Mouse (Mus musculus): ENCODE results near the gene Cacna2d3. TPM values are rescaled to one million over a fixed set of nuclear protein-coding genes. Genes with fewer than 3 reads are reported as not detected.

The Cacna2d3 gene
- polyA plus RNA-seq, 1 experiment from 2014 or later = 0.88 TPM

DNA sequence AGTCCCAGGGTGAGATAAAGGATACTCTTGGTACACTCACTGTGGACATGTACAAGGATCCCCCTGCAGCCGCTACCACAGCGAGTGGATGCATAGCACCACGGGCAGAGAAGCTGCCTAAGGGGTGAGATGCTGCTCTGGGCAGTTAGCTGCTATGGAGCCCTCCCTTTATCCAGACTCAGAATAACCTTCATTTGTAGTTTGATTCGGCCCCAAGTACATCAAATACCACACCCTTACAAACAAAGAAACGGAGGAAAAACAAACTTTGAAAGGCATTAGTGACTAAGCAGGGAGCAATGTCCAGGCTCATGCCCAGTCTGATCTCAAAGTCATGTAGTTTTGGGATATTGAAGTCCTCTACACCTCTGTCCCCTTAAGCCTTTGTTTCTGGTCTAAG, 386.8 kb downstream of the Cacna2d3 start:
- WGBS = 82% methylated on average over 5 of the region's 5 CpGs
- Histone ChIP-seq H3K27me3 (ENCODE audit: poor library complexity, severe bottlenecking) (no peaks in the 10 kb centered on the region), H3K9me3 (no peaks in the 10 kb centered on the region), H3K27ac (no peak overlapping the region), H3K36me3 (replicated peaks) (no peaks in the 10 kb centered on the region), H3K4me3 (no peak overlapping the region), H3K4me1 (peaks cover 2% of the 10 kb centered on the region)
- no peak for DNase-seq (ENCODE audit: extremely low spot score, low spot score)

- Histone ChIP-seq H3K4me1 (no peaks in the 10 kb centered on the region), H3K9me3 (no peaks in the 10 kb centered on the region), H3K27ac (no peak overlapping the region), H3K27me3 (ENCODE audit: poor library complexity, severe bottlenecking) (no peaks in the 10 kb centered on the region), H3K36me3 (replicated peaks) (no peaks in the 10 kb centered on the region), H3K4me3 (no peak overlapping the region)
- 88% methylated on average over 2 of the region's 2 CpGs for WGBS
- DNase-seq (ENCODE audit: extremely low spot score, low spot score) = no peak
Observed at GRCm38 (mm10) chr14:29334216-29334615, 387.4 kb downstream of the Cacna2d3 start.

- no peak for DNase-seq (ENCODE audit: extremely low spot score, low spot score)
- WGBS = 91% methylated on average over 5 of the region's 5 CpGs
- H3K27ac ChIP-seq = no peak overlapping the region
Observed at GRCm38 (mm10) chr14:29324430-29324782, 397.3 kb downstream of the Cacna2d3 start.

GRCm38 (mm10) chr14:29323718-29324429, 397.8 kb downstream of the Cacna2d3 start:
- Histone ChIP-seq H3K36me3 (replicated peaks) (no peaks in the 10 kb centered on the region), H3K4me1 (no peaks in the 10 kb centered on the region), H3K4me3 (no peak overlapping the region), H3K27ac (no peak overlapping the region), H3K27me3 (ENCODE audit: poor library complexity, severe bottlenecking) (no peaks in the 10 kb centered on the region), H3K9me3 (no peaks in the 10 kb centered on the region)
- 87% methylated on average over 9 of the region's 9 CpGs for WGBS
- DNase-seq (ENCODE audit: extremely low spot score, low spot score) = no peak

More at GRCm38 (mm10) chr14:29324430-29324782, 397.3 kb downstream of the Cacna2d3 start:
- Histone ChIP-seq H3K27me3 (ENCODE audit: poor library complexity, severe bottlenecking) (no peaks in the 10 kb centered on the region), H3K36me3 (replicated peaks) (no peaks in the 10 kb centered on the region), H3K4me3 (no peak overlapping the region), H3K4me1 (no peaks in the 10 kb centered on the region), H3K9me3 (no peaks in the 10 kb centered on the region)

- Histone ChIP-seq H3K36me3 (replicated peaks) (no peaks in the 10 kb centered on the region), H3K4me3 (no peak overlapping the region), H3K27ac (no peak overlapping the region), H3K4me1 (no peaks in the 10 kb centered on the region), H3K27me3 (ENCODE audit: poor library complexity, severe bottlenecking) (no peaks in the 10 kb centered on the region), H3K9me3 (no peaks in the 10 kb centered on the region)
- WGBS = 94% methylated on average over 2 of the region's 2 CpGs
- no peak for DNase-seq (ENCODE audit: extremely low spot score, low spot score)
Observed at GRCm38 (mm10) chr14:29313431-29313830, 408.2 kb downstream of the Cacna2d3 start.

DNA sequence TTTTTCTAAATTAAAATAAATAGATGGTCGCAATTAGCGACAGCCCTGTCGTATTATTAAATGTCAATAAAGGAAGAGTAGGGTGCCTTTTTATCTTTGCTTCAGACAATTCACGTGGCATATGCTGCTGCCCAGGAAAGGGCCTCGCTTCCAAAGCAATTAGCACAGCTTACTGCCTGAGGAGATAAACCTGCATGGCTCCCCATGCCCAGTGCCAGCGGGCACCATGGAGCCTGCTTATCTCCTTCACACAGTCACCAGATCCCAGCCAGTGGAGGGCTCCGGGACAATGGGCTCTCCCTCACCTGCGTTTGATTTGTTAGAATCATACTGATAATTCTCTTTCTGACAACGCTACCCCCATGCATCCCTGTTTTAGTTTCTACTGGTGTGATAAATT, 416.0 kb downstream of the Cacna2d3 start:
- 89% methylated on average over 9 of the region's 9 CpGs for WGBS
- no peaks in the 10 kb centered on the region for H3K36me3 ChIP-seq (replicated peaks)
- no peak overlapping the region for H3K27ac ChIP-seq
- H3K9me3 ChIP-seq = no peaks in the 10 kb centered on the region
- H3K4me1 ChIP-seq = no peaks in the 10 kb centered on the region
- no peak for DNase-seq (ENCODE audit: extremely low spot score, low spot score)
- H3K27me3 ChIP-seq (ENCODE audit: poor library complexity, severe bottlenecking) = no peaks in the 10 kb centered on the region
- H3K4me3 ChIP-seq = no peak overlapping the region

DNA sequence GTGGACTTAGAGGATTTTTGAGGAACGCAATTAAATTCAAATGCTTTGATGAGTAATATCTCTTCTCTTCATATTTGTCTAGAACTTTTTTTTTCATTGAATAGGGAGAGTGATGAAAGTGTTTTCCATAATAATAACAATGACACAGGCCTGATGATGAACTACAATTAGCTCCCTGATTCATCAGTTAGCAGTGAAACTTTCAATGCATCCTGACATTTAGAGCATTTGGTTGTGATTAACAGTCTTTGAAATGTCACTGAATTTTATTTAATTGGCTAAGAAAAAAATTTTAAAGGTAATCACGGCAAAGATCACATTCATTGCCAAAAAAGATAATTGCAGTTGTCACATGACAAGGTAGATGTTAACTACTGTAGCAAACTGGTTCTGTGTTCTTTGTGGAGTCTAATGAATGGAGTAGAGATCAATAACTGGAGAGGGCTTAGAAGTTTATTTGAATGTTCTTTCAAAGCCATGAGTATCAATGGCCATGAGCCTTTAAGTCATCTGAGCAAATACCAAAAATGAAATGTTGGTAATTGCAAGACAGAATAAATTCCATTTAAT, 425.4 kb downstream of the Cacna2d3 start:
- Histone ChIP-seq H3K4me3 (no peak overlapping the region), H3K27me3 (ENCODE audit: poor library complexity, severe bottlenecking) (no peaks in the 10 kb centered on the region), H3K9me3 (no peaks in the 10 kb centered on the region), H3K4me1 (no peaks in the 10 kb centered on the region), H3K27ac (no peak overlapping the region), H3K36me3 (replicated peaks) (no peaks in the 10 kb centered on the region)
- DNase-seq (ENCODE audit: extremely low spot score, low spot score) = no peak
- WGBS = 84% methylated on average over 2 of the region's 2 CpGs

DNA sequence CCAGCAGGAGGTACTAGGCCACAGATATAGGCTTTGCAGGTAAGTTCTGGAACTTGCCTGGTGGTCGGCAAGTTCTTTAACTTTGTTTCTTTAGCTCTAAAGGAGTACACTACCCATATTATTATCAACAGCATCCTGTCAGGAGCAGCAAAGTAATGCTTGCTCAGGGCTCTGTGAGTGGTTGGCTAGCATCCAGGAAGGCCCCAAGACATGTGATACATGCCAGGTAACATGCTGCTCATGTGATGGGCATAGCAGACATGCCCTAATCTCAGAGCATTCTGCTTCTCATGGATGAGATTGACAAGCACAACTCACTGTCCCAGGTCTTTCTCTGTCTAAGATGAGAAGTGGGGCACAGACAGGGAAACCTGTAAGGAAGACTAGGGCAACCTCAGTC, 442.8 kb downstream of the Cacna2d3 start:
- H3K4me1 ChIP-seq = no peaks in the 10 kb centered on the region
- H3K9me3 ChIP-seq = no peaks in the 10 kb centered on the region
- H3K27me3 ChIP-seq (ENCODE audit: poor library complexity, severe bottlenecking) = no peaks in the 10 kb centered on the region
- DNase-seq (ENCODE audit: extremely low spot score, low spot score) = no peak
- no peaks in the 10 kb centered on the region for H3K36me3 ChIP-seq (replicated peaks)
- no peak overlapping the region for H3K27ac ChIP-seq
- no peak overlapping the region for H3K4me3 ChIP-seq
- WGBS = 88% methylated on average over 1 of the region's 1 CpGs

DNA sequence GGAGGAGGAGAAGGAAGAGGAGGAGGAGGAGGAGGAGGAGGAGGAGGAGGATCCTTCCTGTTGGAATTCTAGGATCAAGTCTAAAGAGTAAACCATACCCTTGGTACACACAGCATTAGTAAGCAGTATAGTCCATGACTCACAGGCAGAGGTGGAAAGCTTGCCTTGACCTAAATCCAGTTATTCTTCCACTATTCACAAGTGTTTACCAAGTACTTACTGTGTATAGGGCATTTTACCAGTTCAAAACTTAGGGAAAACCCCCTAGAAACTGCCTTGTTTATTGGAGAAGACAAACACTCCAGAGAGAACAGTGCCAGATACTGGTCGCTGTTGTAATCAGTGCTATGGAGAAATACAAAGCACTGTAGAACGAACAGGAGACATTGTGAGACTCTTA, 443.3 kb downstream of the Cacna2d3 start:
- no peak for DNase-seq (ENCODE audit: extremely low spot score, low spot score)
- 92% methylated on average over 2 of the region's 2 CpGs for WGBS
- Histone ChIP-seq H3K9me3 (no peaks in the 10 kb centered on the region), H3K4me3 (no peak overlapping the region), H3K27ac (no peak overlapping the region), H3K27me3 (ENCODE audit: poor library complexity, severe bottlenecking) (no peaks in the 10 kb centered on the region), H3K36me3 (replicated peaks) (no peaks in the 10 kb centered on the region), H3K4me1 (no peaks in the 10 kb centered on the region)

GRCm38 (mm10) chr14:29277701-29278100, 444.0 kb downstream of the Cacna2d3 start:
- H3K36me3 ChIP-seq (replicated peaks) = no peaks in the 10 kb centered on the region
- WGBS = 67% methylated on average over 2 of the region's 2 CpGs
- no peaks in the 10 kb centered on the region for H3K4me1 ChIP-seq

GRCm38 (mm10) chr14:29273890-29274289, 447.8 kb downstream of the Cacna2d3 start:
- Histone ChIP-seq H3K27ac (no peak overlapping the region), H3K4me3 (no peak overlapping the region), H3K4me1 (peaks cover 8% of the 10 kb centered on the region), H3K9me3 (no peaks in the 10 kb centered on the region), H3K27me3 (ENCODE audit: poor library complexity, severe bottlenecking) (no peaks in the 10 kb centered on the region), H3K36me3 (replicated peaks) (no peaks in the 10 kb centered on the region)
- no peak for DNase-seq (ENCODE audit: extremely low spot score, low spot score)

More at GRCm38 (mm10) chr14:29277701-29278100, 444.0 kb downstream of the Cacna2d3 start:
- H3K27me3 ChIP-seq (ENCODE audit: poor library complexity, severe bottlenecking) = no peaks in the 10 kb centered on the region
- H3K4me3 ChIP-seq = no peak overlapping the region
- H3K27ac ChIP-seq = no peak overlapping the region
- DNase-seq (ENCODE audit: extremely low spot score, low spot score) = no peak
- H3K9me3 ChIP-seq = no peaks in the 10 kb centered on the region

- Histone ChIP-seq H3K36me3 (replicated peaks) (no peaks in the 10 kb centered on the region), H3K9me3 (no peaks in the 10 kb centered on the region), H3K27me3 (ENCODE audit: poor library complexity, severe bottlenecking) (no peaks in the 10 kb centered on the region), H3K27ac (no peak overlapping the region), H3K4me1 (peaks cover 15% of the 10 kb centered on the region), H3K4me3 (no peak overlapping the region)
- DNase-seq (ENCODE audit: extremely low spot score, low spot score) = no peak
- 94% methylated on average over 5 of the region's 5 CpGs for WGBS
Observed at GRCm38 (mm10) chr14:29270541-29270940, 451.1 kb downstream of the Cacna2d3 start.

DNA sequence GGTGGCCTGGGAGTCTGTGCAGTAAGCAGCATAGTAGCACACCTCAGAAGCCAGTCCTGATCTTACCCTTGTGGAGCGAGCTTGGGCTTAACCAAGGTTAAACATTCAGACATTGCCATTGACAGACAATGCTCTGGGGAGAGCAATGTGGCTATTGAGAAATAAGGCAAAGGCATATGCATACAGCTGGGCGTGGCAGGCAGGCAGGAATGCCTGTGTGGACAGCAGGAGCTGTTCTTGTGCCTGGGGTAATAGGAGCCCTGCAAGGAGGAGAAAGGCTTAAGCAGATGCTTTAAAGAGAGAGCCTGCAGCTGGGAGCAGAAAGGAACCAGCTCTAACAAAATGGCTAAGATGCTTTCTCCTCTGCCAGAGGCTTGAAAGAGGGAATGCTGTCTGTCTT, 451.8 kb downstream of the Cacna2d3 start:
- no peak overlapping the region for H3K27ac ChIP-seq
- WGBS = 47% methylated on average over 2 of the region's 2 CpGs
- H3K4me1 ChIP-seq = peaks cover 15% of the 10 kb centered on the region
- no peaks in the 10 kb centered on the region for H3K27me3 ChIP-seq (ENCODE audit: poor library complexity, severe bottlenecking)
- no peaks in the 10 kb centered on the region for H3K36me3 ChIP-seq (replicated peaks)
- H3K9me3 ChIP-seq = no peaks in the 10 kb centered on the region
- no peak overlapping the region for H3K4me3 ChIP-seq
- no peak for DNase-seq (ENCODE audit: extremely low spot score, low spot score)

Data from forebrain, embryonic 10.5 days (tissue).